Mouse (Mus musculus) spleen, adult 2 months (tissue): ENCODE results near the gene Rpl9-ps6. TPM values are rescaled to one million over a fixed set of nuclear protein-coding genes. Genes with fewer than 3 reads are reported as not detected.

Experiments used
- DNase-seq, 2 experiments: peaks; one replicate each; pipeline versions ENCODE4 v3.0.0 to v3.0.0-alpha.2; 2012 to 2021; ENCODE audit warnings: low spot score in 2 of 2, low read depth in 1 of 2
- H3K27ac ChIP-seq: fragments of 200-500 bp; 2 replicates; pipeline ENCODE4 v1.5.1; 2012; ENCODE audit warnings: low read length, inconsistent platforms; ENCODE audit not compliant: insufficient read depth
- H3K27me3 ChIP-seq: fragments of 200-500 bp; 2 replicates; pipeline ENCODE4 v1.6.1; 2012; ENCODE audit warnings: mild to moderate bottlenecking, moderate library complexity, low read length, inconsistent platforms; ENCODE audit not compliant: control insufficient read depth, insufficient read depth
- H3K36me3 ChIP-seq: fragments of 200-500 bp; 2 replicates; pipeline ENCODE4 v1.6.1; 2012; ENCODE audit warnings: mild to moderate bottlenecking, low read length, inconsistent platforms; ENCODE audit not compliant: control insufficient read depth, insufficient read depth
- H3K4me1 ChIP-seq: fragments of 200-500 bp; 2 replicates; pipeline ENCODE4 v1.6.1; 2011; ENCODE audit warnings: inconsistent platforms; ENCODE audit not compliant: control insufficient read depth, insufficient read depth, insufficient read length
- H3K4me3 ChIP-seq: fragments of 200-500 bp; 2 replicates; pipeline ENCODE4 v1.5.1; 2011; ENCODE audit warnings: mild to moderate bottlenecking, inconsistent platforms; ENCODE audit not compliant: insufficient read depth, insufficient read length; ENCODE audit errors: extremely low read depth
- CTCF ChIP-seq: fragments of 200-500 bp; IDR thresholded peaks from 2 replicates; pipeline ENCODE4 v1.5.1; 2011; ENCODE audit warnings: mild to moderate bottlenecking, inconsistent platforms; ENCODE audit not compliant: insufficient read depth, insufficient read length, insufficient replicate concordance; ENCODE audit errors: extremely low read depth
- POLR2A ChIP-seq: fragments of 200-500 bp; IDR thresholded peaks from 2 replicates; pipeline ENCODE4 v1.6.1; 2011; ENCODE audit warnings: low read depth, low read length, inconsistent platforms
- WGBS: fragments of 180-500 bp; shearing (Covaris S2); methylation state at CpG from one replicate; pipeline ENCODE4 v1.1.7; 2018; 5-methylcytosine and 5-hydroxymethylcytosine counted together
- polyA plus RNA-seq: library from polyadenylated mRNA; depleted of rRNA; stranded (reverse); fragments of >200 nt; gene quantifications from 2 replicates; pipeline ENCODE4 v1.2.3, GENCODE M21; 2012

The Rpl9-ps6 gene
- polyA plus RNA-seq, 1 experiment: 3.5 TPM

GRCm38 (mm10) chr19:32506081-32506480, 39.7 kb upstream of the Rpl9-ps6 start:
- Histone ChIP-seq H3K36me3 (peaks cover 6% of the 10 kb centered on the region), H3K4me3 (no peak overlapping the region), H3K27ac (no peak overlapping the region), H3K27me3 (no peaks in the 10 kb centered on the region), H3K4me1 (no peaks in the 10 kb centered on the region)
- WGBS: 89% methylated on average over 8 of the region's 8 CpGs
- DNase-seq: no peak
- TF ChIP-seq POLR2A (no peak), CTCF (no peak)

GRCm38 (mm10) chr19:32501414-32501813, 35.0 kb upstream of the Rpl9-ps6 start:
- 71% methylated on average over 6 of the region's 6 CpGs for WGBS

GRCm38 (mm10) chr19:32498002-32498401, 31.6 kb upstream of the Rpl9-ps6 start:
- H3K27me3 ChIP-seq: no peaks in the 10 kb centered on the region
- WGBS: 92% methylated on average over 5 of the region's 5 CpGs
- H3K4me3 ChIP-seq: no peak overlapping the region
- peaks cover 11% of the 10 kb centered on the region for H3K36me3 ChIP-seq
- no peak for DNase-seq
- H3K27ac ChIP-seq: no peak overlapping the region
- TF ChIP-seq CTCF (no peak), POLR2A (no peak)
- H3K4me1 ChIP-seq: no peaks in the 10 kb centered on the region; the same call in 1 of the 2 replicates

More at GRCm38 (mm10) chr19:32501414-32501813, 35.0 kb upstream of the Rpl9-ps6 start:
- H3K36me3 ChIP-seq: peaks cover 9% of the 10 kb centered on the region
- H3K27ac ChIP-seq: no peak overlapping the region
- H3K4me1 ChIP-seq: no peaks in the 10 kb centered on the region
- no peak overlapping the region for H3K4me3 ChIP-seq
- no peaks in the 10 kb centered on the region for H3K27me3 ChIP-seq
- TF ChIP-seq CTCF (no peak), POLR2A (no peak)
- no peak for DNase-seq

- Histone ChIP-seq H3K36me3 (peaks cover 12% of the 10 kb centered on the region), H3K4me3 (no peak overlapping the region), H3K27ac (no peak overlapping the region), H3K4me1 (no peaks in the 10 kb centered on the region; the same call in 1 of the 2 replicates), H3K27me3 (no peaks in the 10 kb centered on the region)
- no peak for DNase-seq
- 83% methylated on average over 6 of the region's 6 CpGs for WGBS
- no peak for TF ChIP-seq CTCF
- no peak for TF ChIP-seq POLR2A
Measured at GRCm38 (mm10) chr19:32497411-32497810, 31.0 kb upstream of the Rpl9-ps6 start.

GRCm38 (mm10) chr19:32495034-32495433, 28.7 kb upstream of the Rpl9-ps6 start:
- peaks cover 16% of the 10 kb centered on the region for H3K36me3 ChIP-seq
- WGBS: 80% methylated on average over 11 of the region's 11 CpGs
- H3K27me3 ChIP-seq: no peaks in the 10 kb centered on the region
- TF ChIP-seq POLR2A (no peak), CTCF (no peak)
- H3K4me1 ChIP-seq: peaks cover 2% of the 10 kb centered on the region; the same call in 1 of the 2 replicates
- no peak for DNase-seq
- no peak overlapping the region for H3K27ac ChIP-seq
- H3K4me3 ChIP-seq: no peak overlapping the region

- WGBS: 93% methylated on average over 13 of the region's 13 CpGs
- Histone ChIP-seq H3K36me3 (peaks cover 16% of the 10 kb centered on the region), H3K4me1 (peaks cover 2% of the 10 kb centered on the region; the same call in 1 of the 2 replicates), H3K4me3 (no peak overlapping the region), H3K27ac (no peak overlapping the region), H3K27me3 (no peaks in the 10 kb centered on the region)
- TF ChIP-seq CTCF (no peak), POLR2A (no peak)
- DNase-seq: no peak
Measured at GRCm38 (mm10) chr19:32494611-32495010, 28.2 kb upstream of the Rpl9-ps6 start.

- TF ChIP-seq CTCF (no peak), POLR2A (no peak)
- peaks cover 12% of the 10 kb centered on the region for H3K36me3 ChIP-seq
- H3K27me3 ChIP-seq: no peaks in the 10 kb centered on the region
- DNase-seq: no peak
- H3K27ac ChIP-seq: no peak overlapping the region
- WGBS: 93% methylated on average over 8 of the region's 8 CpGs
- no peak overlapping the region for H3K4me3 ChIP-seq
- H3K4me1 ChIP-seq: peaks cover 2% of the 10 kb centered on the region; the same call in 1 of the 2 replicates
Measured at GRCm38 (mm10) chr19:32493471-32493870, 27.1 kb upstream of the Rpl9-ps6 start.
